Mouse (Mus musculus) small intestine, adult 2 months (tissue): ENCODE results near the gene Rarb.

ENCODE experiments used
- CTCF ChIP-seq: fragments of 200-500 bp; IDR thresholded peaks from 2 replicates; pipeline ENCODE4 v1.5.1; 2012; ENCODE audit warnings: low read depth, mild to moderate bottlenecking, control low read depth, inconsistent platforms, low read length, moderate library complexity, mixed read lengths; ENCODE audit not compliant: insufficient replicate concordance, insufficient read length; ENCODE audit errors: extremely low read depth
- POLR2A ChIP-seq: fragments of 200-500 bp; IDR thresholded peaks from 2 replicates; pipeline ENCODE4 v1.6.1; 2012; ENCODE audit warnings: low read depth, mild to moderate bottlenecking, control low read depth, inconsistent platforms, low read length, moderate library complexity

DNA sequence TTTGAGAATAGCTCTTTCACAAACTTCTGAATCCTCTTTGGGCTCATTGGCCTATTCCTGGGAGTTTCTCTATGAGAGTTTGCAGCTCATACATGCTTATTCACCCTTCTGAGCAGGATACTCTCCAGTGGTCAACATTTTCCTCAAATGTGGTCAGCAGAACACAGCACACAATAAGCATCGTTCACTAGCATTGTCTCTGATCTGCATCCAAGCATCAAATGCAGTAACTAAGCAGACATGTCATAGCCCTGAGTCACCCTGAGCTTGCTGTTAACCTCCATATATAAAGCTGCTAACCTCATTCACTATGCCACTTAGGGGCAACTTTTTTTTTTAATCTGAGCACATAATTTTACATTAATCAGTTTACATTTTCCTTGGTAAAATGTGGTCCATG is 53.1 kb downstream of the Rarb start:
- TF ChIP-seq CTCF: no peak
- no peak for TF ChIP-seq POLR2A
